Mouse (Mus musculus): ENCODE measurements around the gene Atp4b.
"Not testable (repeated sequence)": the region's sequence is repeated elsewhere in the genome, so short reads cannot be mapped to it uniquely, and the experiment has no call there.

Atp4b gene

DNA sequence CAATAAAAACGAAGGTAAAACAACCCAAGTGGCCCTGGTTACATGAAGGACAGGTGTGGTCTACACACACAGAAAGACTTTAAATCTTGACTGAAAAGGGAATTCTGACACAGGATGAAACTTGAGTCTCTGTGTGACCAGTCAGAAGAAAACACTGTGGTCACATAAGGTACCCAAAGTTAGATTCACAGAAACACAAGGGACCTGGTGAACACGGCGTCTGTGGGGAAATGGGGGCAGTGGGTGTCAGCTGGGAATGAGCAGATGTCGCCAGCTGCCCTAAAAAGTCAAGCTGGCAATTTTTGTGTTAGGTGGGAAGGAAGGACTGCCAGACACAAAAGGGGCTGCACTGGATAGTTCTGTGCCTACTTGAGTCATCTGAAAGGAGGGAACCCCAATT lies 13.6 kb downstream of the Atp4b start:
- no peak for DNase-seq (ENCODE audit: low spot score in 2 of 2)

DNA sequence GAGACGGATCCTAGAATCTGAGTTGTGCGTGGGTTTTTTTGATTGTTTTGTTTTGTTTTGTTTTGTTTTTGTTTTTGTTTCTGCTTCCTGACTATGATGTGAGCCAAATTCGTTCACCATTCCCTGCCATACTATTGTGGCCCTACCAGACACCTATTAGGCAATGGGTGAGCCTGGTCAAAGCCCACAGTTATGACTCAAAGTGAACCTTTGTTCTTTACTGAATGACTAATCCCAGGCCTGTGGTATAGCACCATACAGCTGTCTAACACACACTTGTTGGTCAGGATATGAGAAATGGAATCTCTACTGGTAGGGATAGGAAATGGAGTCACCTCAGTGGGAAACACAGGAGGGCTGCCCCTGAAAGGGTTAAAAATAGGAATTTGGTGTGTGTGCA lies 14.1 kb downstream of the Atp4b start:
- DNase-seq (ENCODE audit: low spot score in 2 of 2) = no peak

GRCm38 (mm10) chr8:13381630-13382029 lies 15.0 kb downstream of the Atp4b start:
- no peak for DNase-seq (ENCODE audit: low spot score in 2 of 2)

GRCm38 (mm10) chr8:13373151-13373662 lies 23.4 kb downstream of the Atp4b start:
- no peak for DNase-seq (ENCODE audit: low spot score in 2 of 2)

GRCm38 (mm10) chr8:13361865-13362264 lies 34.8 kb downstream of the Atp4b start:
- DNase-seq (ENCODE audit: low spot score in 2 of 2) = no peak

DNA sequence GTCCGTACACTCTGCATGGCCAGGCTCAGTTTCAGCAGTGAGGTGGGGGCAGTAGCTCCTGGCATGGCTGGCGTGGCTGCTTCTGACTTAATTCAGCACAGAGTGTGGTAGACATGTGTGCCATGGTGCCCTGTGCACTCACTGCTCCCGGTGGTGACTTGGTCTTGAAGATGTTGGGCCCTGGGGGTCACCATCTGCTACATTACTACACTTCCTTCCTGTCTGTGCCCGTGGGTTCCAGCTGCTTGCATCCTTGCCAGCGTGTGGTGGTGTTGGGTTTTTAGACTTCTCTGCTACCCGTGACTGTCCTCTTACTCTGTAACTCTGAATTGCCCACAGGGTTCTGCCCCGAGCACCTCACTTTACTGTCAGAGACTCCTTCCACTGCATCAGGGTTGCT lies 36.4 kb downstream of the Atp4b start:
- no peak for DNase-seq (ENCODE audit: low spot score in 2 of 2)

- DNase-seq (ENCODE audit: low spot score in 2 of 2) = no peak
Observed at GRCm38 (mm10) chr8:13356681-13357080, 39.9 kb downstream of the Atp4b start.

DNA sequence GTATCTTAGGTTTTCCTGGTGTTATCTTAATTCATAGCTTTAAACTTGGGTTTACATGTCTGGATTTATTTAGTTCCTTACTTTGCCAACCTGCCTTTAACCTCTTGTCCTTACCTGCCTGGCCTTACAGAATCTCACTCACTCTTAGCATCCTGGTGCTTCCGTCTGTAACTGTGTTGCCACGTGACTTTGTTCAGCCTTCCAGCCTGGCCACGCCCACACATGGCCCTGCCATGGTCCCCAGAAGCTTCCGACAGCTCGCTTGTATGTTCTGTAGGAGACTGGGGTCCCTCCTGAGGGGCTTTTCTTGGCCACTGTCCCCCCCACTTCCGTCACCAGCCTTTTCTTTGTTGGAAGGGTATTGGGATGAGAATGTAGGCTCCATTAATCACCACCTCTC lies 40.4 kb downstream of the Atp4b start:
- no peak for DNase-seq (ENCODE audit: low spot score in 2 of 2)

DNA sequence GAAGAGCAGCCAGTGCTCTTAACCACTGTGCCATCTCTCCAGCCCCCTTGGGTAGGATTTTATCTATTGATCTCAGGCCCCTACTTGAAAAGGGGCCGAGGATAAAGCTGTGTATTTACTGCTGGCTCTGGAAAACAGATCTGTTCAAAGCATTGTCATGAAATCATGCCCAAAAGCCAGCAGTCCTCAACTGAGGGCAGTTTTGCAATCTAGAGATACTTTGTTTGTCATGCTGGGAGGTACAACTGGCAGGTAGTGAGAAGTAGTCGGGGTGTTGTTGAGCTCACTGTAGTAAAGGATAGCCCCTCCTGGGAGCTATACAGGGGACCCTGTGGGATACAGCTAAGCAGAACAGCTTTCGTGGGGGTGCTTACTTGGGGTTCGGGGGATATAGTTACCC lies 42.7 kb downstream of the Atp4b start:
- no peak for DNase-seq (ENCODE audit: low spot score in 2 of 2)

GRCm38 (mm10) chr8:13353155-13353833 lies 43.3 kb downstream of the Atp4b start:
- DNase-seq (ENCODE audit: low spot score in 2 of 2) = no peak

DNA sequence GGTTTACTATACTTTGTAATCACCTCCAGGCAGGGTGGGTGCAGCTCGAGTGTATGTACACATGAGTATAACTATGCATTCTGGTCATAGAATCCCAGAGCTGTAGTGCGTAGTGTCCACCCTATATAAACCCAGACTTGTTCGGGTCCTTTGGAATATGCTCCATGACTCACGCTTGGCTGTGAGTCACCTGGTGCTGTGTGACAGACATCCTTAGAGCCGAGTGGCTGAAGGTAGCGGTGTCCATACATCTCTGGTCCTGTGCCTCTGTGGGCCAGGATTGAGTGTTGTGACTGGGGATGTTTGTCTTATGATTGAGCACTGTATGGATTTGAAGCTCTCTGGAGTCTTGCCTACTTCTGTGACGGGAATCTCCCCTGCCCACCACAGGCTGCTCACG lies 44.0 kb downstream of the Atp4b start:
- no peak for DNase-seq (ENCODE audit: low spot score in 2 of 2)

DNA sequence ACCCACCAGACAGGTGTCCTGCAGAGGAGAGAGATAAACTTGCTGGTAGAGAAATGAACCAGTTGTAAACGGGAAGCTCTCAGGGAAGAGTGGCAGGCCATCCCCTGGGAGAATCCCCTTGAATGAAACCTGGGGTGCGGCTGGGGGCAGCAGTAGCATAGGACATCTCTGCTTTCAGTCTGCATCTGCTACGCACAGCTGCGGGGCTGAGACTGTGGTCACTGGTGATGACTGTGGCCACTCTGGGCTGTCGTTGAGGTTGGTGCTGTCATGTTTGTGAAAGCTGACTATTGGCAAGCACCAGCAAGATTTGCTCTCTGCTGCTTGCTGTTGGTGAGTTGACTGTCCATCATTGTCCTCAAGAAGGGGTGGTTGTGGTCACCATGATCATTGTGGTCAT lies 45.0 kb downstream of the Atp4b start:
- no peak for DNase-seq (ENCODE audit: low spot score in 2 of 2)

DNA sequence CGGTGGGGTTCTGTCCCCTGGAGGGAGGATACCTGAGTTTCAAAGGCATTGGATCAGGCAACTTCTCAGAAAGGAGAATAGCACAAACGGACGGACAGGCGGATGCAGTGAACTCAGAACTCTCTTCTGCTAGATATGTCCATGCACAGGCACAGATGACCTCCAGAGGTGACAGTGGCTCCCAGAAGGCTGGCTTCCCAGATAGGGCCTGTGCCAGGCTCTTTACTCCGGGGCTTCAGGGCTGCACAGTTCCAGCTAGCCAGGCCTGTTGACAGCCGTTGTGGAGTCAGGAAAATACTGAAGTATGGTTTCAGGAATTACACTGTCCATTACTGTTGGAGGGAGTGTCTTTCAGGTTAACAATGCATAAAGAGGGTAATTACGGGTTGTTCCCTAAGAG lies 46.6 kb downstream of the Atp4b start:
- no peak for DNase-seq (ENCODE audit: low spot score in 2 of 2)

DNA sequence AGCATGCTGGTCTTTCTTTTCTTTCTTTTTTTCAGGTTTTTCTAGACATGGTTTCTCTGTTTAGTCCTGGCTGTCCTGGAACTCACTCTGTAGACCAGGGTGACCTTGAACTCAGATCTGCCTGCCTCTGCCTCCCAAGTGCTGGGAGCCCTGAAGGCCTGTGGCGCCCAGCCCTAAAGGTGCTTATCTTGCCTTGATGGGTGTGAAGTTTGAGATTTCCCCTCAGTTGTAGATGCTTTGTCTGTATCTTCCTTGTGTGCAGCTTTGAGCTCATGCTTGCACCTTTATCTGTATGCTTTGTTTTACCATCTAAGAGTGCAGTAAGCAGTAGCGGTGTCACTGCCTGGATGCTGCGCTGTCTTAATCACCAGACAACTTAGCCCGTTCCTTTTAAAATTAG lies 53.5 kb downstream of the Atp4b start:
- DNase-seq (ENCODE audit: low spot score in 2 of 2) = no peak

- no peak for DNase-seq (ENCODE audit: low spot score in 2 of 2)
Observed at GRCm38 (mm10) chr8:13342340-13342739, 54.3 kb downstream of the Atp4b start.

DNA sequence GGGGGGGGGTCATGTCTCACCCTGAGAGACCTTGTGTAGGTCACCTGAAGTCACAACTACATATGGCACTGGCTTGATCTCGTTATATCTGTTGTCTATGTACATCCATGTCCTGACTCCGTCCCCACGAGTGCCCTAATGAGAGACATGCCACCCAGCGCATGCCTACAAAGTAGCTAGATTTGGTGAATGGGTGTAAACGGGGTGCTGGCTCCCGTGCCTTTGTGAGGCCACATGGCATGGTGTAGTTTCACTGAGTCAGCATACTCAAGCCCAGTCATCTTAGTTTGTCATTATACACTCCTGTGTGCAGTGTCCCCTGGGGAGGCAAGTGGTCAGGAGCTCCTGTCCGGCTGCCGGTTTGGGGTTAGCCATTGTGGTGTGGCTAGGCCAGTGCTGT lies 56.0 kb downstream of the Atp4b start:
- no peak for DNase-seq (ENCODE audit: low spot score in 2 of 2)

DNA sequence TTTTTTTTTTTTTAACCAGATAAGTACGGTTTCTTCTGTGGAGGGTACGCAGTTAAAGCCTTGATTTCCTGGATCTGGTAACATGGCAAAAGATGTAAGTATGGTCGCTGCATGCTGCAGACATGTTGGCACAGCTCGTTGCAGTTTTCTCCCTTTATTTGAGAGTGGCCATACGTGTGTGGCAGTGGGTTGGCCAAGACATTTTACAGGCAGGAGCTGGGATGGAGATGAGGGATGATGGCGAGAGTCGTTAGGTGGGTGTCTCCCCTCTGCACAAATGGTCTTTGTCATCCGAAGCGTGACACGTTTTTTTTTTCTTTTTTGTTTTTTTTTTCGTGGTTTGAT lies 57.0 kb downstream of the Atp4b start:
- DNase-seq (ENCODE audit: low spot score in 2 of 2) = no peak

DNA sequence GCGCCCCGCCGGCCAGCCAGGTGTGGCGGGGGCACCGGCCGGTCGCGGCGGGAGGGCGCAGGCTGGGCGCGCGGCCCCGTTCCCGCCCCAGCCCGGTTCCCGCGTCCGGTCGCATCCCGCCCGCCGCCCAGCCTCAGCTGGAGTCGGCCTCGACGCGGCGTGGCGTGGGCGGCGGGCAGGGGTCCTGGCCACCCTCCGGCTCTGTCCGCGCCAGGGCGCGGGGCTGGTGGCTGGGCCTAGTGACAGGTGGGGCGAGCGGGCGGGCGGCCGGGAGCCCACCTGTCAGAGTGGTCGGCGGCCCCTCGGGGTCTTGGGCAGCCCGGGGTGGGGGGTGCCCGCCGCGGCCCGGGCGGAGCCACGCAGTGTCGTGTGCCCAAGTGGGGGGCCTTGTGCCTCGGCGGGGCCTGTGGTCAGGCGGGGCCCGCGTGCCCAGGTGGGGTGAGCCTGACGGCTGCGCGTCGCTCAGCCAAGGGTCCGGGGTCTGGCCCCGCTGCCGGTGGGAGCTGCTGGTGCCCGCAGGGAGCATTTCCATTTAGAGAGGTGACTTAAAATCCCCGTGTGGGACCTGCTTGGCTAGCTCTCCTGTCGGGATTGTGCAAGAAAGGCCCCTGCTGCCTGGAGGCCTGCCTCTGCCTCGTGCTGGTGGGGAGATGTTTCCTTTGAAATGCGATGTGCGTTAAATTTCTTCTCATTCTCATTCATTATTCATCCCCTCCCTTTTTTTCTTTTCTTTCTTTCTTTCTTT lies 57.6 kb downstream of the Atp4b start:
- DNase-seq (ENCODE audit: low spot score in 2 of 2) = no peak

GRCm38 (mm10) chr8:13338255-13338860 lies 58.3 kb downstream of the Atp4b start, which contains the start of gene Tfdp1:
Gene Tfdp1 (plus strand): TSS chr8:13338751.
- DNase-seq (ENCODE audit: low spot score in 2 of 2) = peak; percentile 34 to 58

DNA sequence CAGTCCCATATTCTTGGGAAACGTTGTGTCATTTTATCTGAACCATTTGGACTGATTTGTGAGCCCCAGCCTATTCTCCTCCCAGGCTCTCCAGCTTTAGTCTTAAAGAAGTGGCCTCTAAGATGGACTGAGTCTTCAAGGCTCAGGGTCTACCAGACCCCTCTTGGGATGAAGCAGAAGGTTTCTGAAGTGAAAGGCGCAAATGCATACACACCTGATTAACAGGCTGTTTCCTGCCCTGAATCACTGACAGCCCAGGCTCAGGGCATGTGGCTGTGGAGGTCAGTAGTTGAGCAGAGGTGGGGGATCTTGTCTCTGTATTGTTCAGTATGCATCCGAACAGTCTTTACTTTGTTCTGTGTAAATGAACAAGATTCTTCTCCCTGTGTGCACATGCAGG lies 58.9 kb downstream of the Atp4b start:
- no peak for DNase-seq (ENCODE audit: low spot score in 2 of 2)

- DNase-seq (ENCODE audit: low spot score in 2 of 2) = not testable (repeated sequence)
Observed at GRCm38 (mm10) chr8:13337245-13337644, 59.4 kb downstream of the Atp4b start.

Data from natural killer cell, adult 2 months (primary cell).